Mouse (Mus musculus): ENCODE measurements at regions not wholly inside any gene's neighbourhood (a gene's known extent, or its start where the extent isn't known, plus 50 kb on each side); places are given as distances from the start of the nearest gene placed in this dataset.

GRCm38 (mm10) chr1:137017642-137018041 is 57.4 kb upstream of the Nr5a2 start:
- no peaks in the 10 kb centered on the region for H3K36me3 ChIP-seq (ENCODE audit: control insufficient read depth, insufficient read depth, low read length)
- no peak overlapping the region for H3K4me3 ChIP-seq (ENCODE audit: low read length)
- WGBS = 75% methylated on average over 5 of the region's 5 CpGs
- H3K27me3 ChIP-seq (replicated peaks; ENCODE audit: control insufficient read depth, insufficient read depth, low read length) = no peaks in the 10 kb centered on the region
- H3K4me2 ChIP-seq (ENCODE audit: low read depth, low read length) = no peak overlapping the region
- no peak for ATAC-seq
- no peaks in the 10 kb centered on the region for H3K4me1 ChIP-seq (ENCODE audit: control insufficient read depth, insufficient read depth, low read length)
- no peak overlapping the region for H3K27ac ChIP-seq (ENCODE audit: low read length)
- H3K9me3 ChIP-seq (ENCODE audit: control insufficient read depth, low read length) = no peaks in the 10 kb centered on the region
- H3K9ac ChIP-seq (ENCODE audit: low read depth, low read length) = no peak overlapping the region

GRCm38 (mm10) chr1:137010240-137010926 is 50.1 kb upstream of the Nr5a2 start:
- H3K36me3 ChIP-seq (ENCODE audit: control insufficient read depth, insufficient read depth, low read length) = no peaks in the 10 kb centered on the region
- ATAC-seq = peak; percentile 75
- H3K9ac ChIP-seq (ENCODE audit: low read depth, low read length) = no peak overlapping the region
- peak overlapping the region; percentile 5; the same call in 1 of the 2 replicates for H3K4me2 ChIP-seq (ENCODE audit: low read depth, low read length)
- H3K27me3 ChIP-seq (replicated peaks; ENCODE audit: control insufficient read depth, insufficient read depth, low read length) = no peaks in the 10 kb centered on the region
- no peak overlapping the region for H3K4me3 ChIP-seq (ENCODE audit: low read length)
- H3K9me3 ChIP-seq (ENCODE audit: control insufficient read depth, low read length) = no peaks in the 10 kb centered on the region
- 0 out of 2 replicates have a peak overlapping the region, but pooled peaks have one; percentile 3 for H3K27ac ChIP-seq (ENCODE audit: low read length)
- H3K4me1 ChIP-seq (ENCODE audit: control insufficient read depth, insufficient read depth, low read length) = no peaks in the 10 kb centered on the region
- 47% methylated on average over 9 of the region's 9 CpGs for WGBS

MicroRNAs in the stretch of these regions (microRNA counts, 519-probe panel; counts per million panel counts)
- microRNA mmu-miR-181a (3,676 counts per million, percentile 92 among the panel's probes with 10 or more counts), microRNA mmu-miR-181b+mmu-miR-181d (2,034 counts per million, percentile 44 among the panel's probes with 10 or more counts)

Small RNA genes lying in the stretch of these regions (microRNA-seq; reads per million reads assigned to microRNA genes)
- gene Mir181a-1 (911 reads per million, percentile 73 among the genes with 10 or more reads in this experiment), gene Mir181b-1 (17.5 reads per million, percentile 28 among the genes with 10 or more reads in this experiment)
